Mouse (Mus musculus) liver, embryonic 14.5 days (tissue): ENCODE data around the gene Gm11938. TPM values are rescaled to one million over a fixed set of nuclear protein-coding genes. Genes with fewer than 3 reads are reported as not detected.

Experiments
- ATAC-seq: fragments of 200-750 bp; cut with Nextera tagmentation; 2 replicates; pipeline ENCODE4 v1.8.0; 2017; ENCODE audit warnings: moderate number of reproducible peaks, mild to moderate bottlenecking, moderate library complexity; ENCODE audit not compliant: insufficient read depth
- DNase-seq, 3 experiments: peaks; one replicate each; pipeline ENCODE4 v3.0.0-alpha.2; 2012 to 2013; ENCODE audit warnings: low read depth in 3 of 3, low spot score in 3 of 3
- H3K27ac ChIP-seq: fragments of 300-500 bp; sonication (generic); 2 replicates; pipeline ENCODE4 v1.5.1; 2014; ENCODE audit warnings: moderate library complexity, mild to moderate bottlenecking, control low read depth, inconsistent platforms
- H3K27me3 ChIP-seq: fragments of 300-500 bp; sonication (generic); 2 replicates; pipeline ENCODE4 v1.6.1; 2014; ENCODE audit warnings: mild to moderate bottlenecking, low read length, moderate library complexity; ENCODE audit not compliant: control insufficient read depth, insufficient read depth
- H3K36me3 ChIP-seq: fragments of 300-500 bp; sonication (generic); replicated peaks from 2 replicates; pipeline ENCODE4 v1.6.1; 2014; ENCODE audit warnings: low read depth; ENCODE audit not compliant: control insufficient read depth, insufficient read depth
- H3K4me1 ChIP-seq, 2 experiments: fragments of 200-500 bp in 1 of 2; fragments of 300-500 bp in 1 of 2; sonication (generic) in 1 of 2; replicated peaks; 2 replicates each; pipeline ENCODE4 v1.6.1; 2012 to 2014; ENCODE audit warnings: antibody characterized with exemption in 1 of 2, inconsistent platforms in 1 of 2, low read length in 1 of 2; ENCODE audit not compliant: control insufficient read depth in 2 of 2, insufficient read depth in 2 of 2
- H3K4me2 ChIP-seq: fragments of 300-500 bp; sonication (generic); 2 replicates; pipeline ENCODE4 v1.6.1; 2014; ENCODE audit warnings: low read depth, mild to moderate bottlenecking, control low read depth, moderate library complexity
- H3K4me3 ChIP-seq, 2 experiments: fragments of 200-500 bp in 1 of 2; fragments of 300-500 bp in 1 of 2; sonication (generic) in 1 of 2; 2 replicates each; pipeline ENCODE4 v1.5.1; 2012 to 2014; ENCODE audit warnings: low read depth in 2 of 2, low read length in 2 of 2, mild to moderate bottlenecking in 2 of 2, control low read depth in 1 of 2, inconsistent platforms in 1 of 2, moderate library complexity in 1 of 2; ENCODE audit not compliant: insufficient read depth in 1 of 2
- H3K9ac ChIP-seq: fragments of 300-500 bp; sonication (generic); replicated peaks from 2 replicates; pipeline ENCODE4 v1.6.1; 2014; ENCODE audit warnings: mild to moderate bottlenecking, control low read depth, moderate library complexity
- H3K9me3 ChIP-seq: fragments of 300-500 bp; sonication (generic); 2 replicates; pipeline ENCODE4 v1.6.1; 2016; ENCODE audit warnings: low read length, mixed read lengths; ENCODE audit not compliant: control insufficient read depth
- CTCF ChIP-seq: IDR thresholded peaks from 2 replicates; pipeline ENCODE4 v1.5.1; 2016; ENCODE audit warnings: antibody characterized with exemption, low read depth, control low read depth
- EP300 ChIP-seq: IDR thresholded peaks from 2 replicates; pipeline ENCODE4 v1.6.1; 2016; ENCODE audit warnings: antibody characterized with exemption, low read depth
- WGBS: fragments of 180-500 bp; shearing (Covaris S2); extraction: QIAGEN DNeasy Blood & Tissue Kit; methylation state at CpG from one replicate; pipeline ENCODE4 v1.1.7; 2014; ENCODE audit not compliant: insufficient replicate concordance; 5-methylcytosine and 5-hydroxymethylcytosine counted together
- polyA plus RNA-seq, 2 experiments: library from polyadenylated mRNA; depleted of rRNA in 1 of 2; stranded (reverse) in 1 of 2; unstranded in 1 of 2; fragments of >200 nt; fragmentation: Nextera tagmentation in 1 of 2; extraction: Ambion mirVana in 1 of 2; gene quantifications; 2 replicates each; pipeline versions ENCODE4 v1.2.1 to v1.2.3; 2012 to 2014

The Gm11938 gene
- polyA plus RNA-seq, 2 experiments, result not detected

GRCm38 (mm10) chr11:99590981-99591380, 12.1 kb downstream of the Gm11938 start, which contains the start of gene Krtap1-3:
TSS of gene Krtap1-3 (minus strand) at chr11:99591339.
- no peaks in the 10 kb centered on the region for H3K9me3 ChIP-seq
- no peak for DNase-seq
- WGBS, result 77% methylated on average over 6 of the region's 6 CpGs
- no peak within 1 kb of the TSS for H3K4me2 ChIP-seq
- H3K4me1 ChIP-seq, result no peaks in the 10 kb centered on the region
- no peak within 1 kb of the TSS for H3K9ac ChIP-seq
- no peak for ATAC-seq
- H3K27ac ChIP-seq, result no peak within 1 kb of the TSS
- no peak within 1 kb of the TSS for H3K4me3 ChIP-seq
- H3K27me3 ChIP-seq, result no peaks in the 10 kb centered on the region
- no peak for TF ChIP-seq EP300
- no peak for TF ChIP-seq CTCF
- H3K36me3 ChIP-seq, result no peaks in the 10 kb centered on the region

- H3K4me1 ChIP-seq, result no peaks in the 10 kb centered on the region
- H3K9me3 ChIP-seq, result no peaks in the 10 kb centered on the region
- DNase-seq (no peak), ATAC-seq (no peak)
- no peaks in the 10 kb centered on the region for H3K27me3 ChIP-seq
- H3K36me3 ChIP-seq, result no peaks in the 10 kb centered on the region
- WGBS, result 77% methylated on average over 7 of the region's 7 CpGs
- no peak for TF ChIP-seq EP300
- no peak for TF ChIP-seq CTCF
- no peak overlapping the region for H3K4me2 ChIP-seq
- no peak overlapping the region for H3K9ac ChIP-seq
- H3K4me3 ChIP-seq, result no peak overlapping the region
- no peak overlapping the region for H3K27ac ChIP-seq
These were observed 18.0 kb downstream of the Gm11938 start for GRCm38 (mm10) chr11:99585096-99585495.

- Histone ChIP-seq H3K27ac (no peak within 1 kb of the TSS), H3K4me1 (no peaks in the 10 kb centered on the region), H3K9ac (no peak within 1 kb of the TSS), H3K27me3 (no peaks in the 10 kb centered on the region), H3K4me3 (no peak within 1 kb of the TSS), H3K4me2 (no peak within 1 kb of the TSS), H3K9me3 (no peaks in the 10 kb centered on the region), H3K36me3 (no peaks in the 10 kb centered on the region)
- no peak for ATAC-seq
- TF ChIP-seq CTCF (no peak), EP300 (no peak)
- DNase-seq, result no peak
- 64% methylated on average over 5 of the region's 5 CpGs for WGBS
These were observed 19.8 kb downstream of the Gm11938 start, which contains the start of gene Krtap1-4 for GRCm38 (mm10) chr11:99583245-99583704. TSS of gene Krtap1-4 (minus strand) at chr11:99583654.

GRCm38 (mm10) chr11:99581564-99581963, 21.5 kb downstream of the Gm11938 start:
- no peak overlapping the region for H3K27ac ChIP-seq
- no peak overlapping the region for H3K4me2 ChIP-seq
- H3K36me3 ChIP-seq, result no peaks in the 10 kb centered on the region
- H3K9ac ChIP-seq, result no peak overlapping the region
- no peaks in the 10 kb centered on the region for H3K9me3 ChIP-seq
- H3K27me3 ChIP-seq, result no peaks in the 10 kb centered on the region
- DNase-seq, result no peak
- no peak for ATAC-seq
- no peak overlapping the region for H3K4me3 ChIP-seq
- TF ChIP-seq EP300 (no peak), CTCF (no peak)
- WGBS, result 64% methylated on average over 6 of the region's 6 CpGs
- no peaks in the 10 kb centered on the region for H3K4me1 ChIP-seq

- Histone ChIP-seq H3K27ac (no peak overlapping the region), H3K9me3 (no peaks in the 10 kb centered on the region), H3K4me2 (no peak overlapping the region), H3K4me1 (no peaks in the 10 kb centered on the region), H3K36me3 (no peaks in the 10 kb centered on the region), H3K4me3 (no peak overlapping the region), H3K9ac (no peak overlapping the region), H3K27me3 (no peaks in the 10 kb centered on the region)
- ATAC-seq (no peak), DNase-seq (no peak)
- TF ChIP-seq CTCF, result no peak
- TF ChIP-seq EP300, result no peak
- 74% methylated on average over 5 of the region's 5 CpGs for WGBS
These were observed 22.1 kb downstream of the Gm11938 start for GRCm38 (mm10) chr11:99581051-99581450.
